Mouse (Mus musculus) CH12.LX (cell line): ENCODE measurements around the gene Cpsf6.

ENCODE experiments used
- CTCF ChIP-seq, 2 experiments: IDR thresholded peaks in 1 of 2; conservative IDR thresholded peaks in 1 of 2; 2 replicates each; pipeline ENCODE4 v1.5.1; 2011 to 2012; ENCODE audit warnings: low read depth in 2 of 2, low read length in 2 of 2, improper control_type of control experiment in 1 of 2, inconsistent platforms in 1 of 2, mild to moderate bottlenecking in 1 of 2, moderate library complexity in 1 of 2
- ETS1 ChIP-seq: conservative IDR thresholded peaks from 2 replicates; pipeline ENCODE4 v1.6.1; 2012; ENCODE audit warnings: low read depth, mild to moderate bottlenecking, inconsistent platforms, low read length, improper control_type of control experiment, moderate library complexity
- GABPA ChIP-seq: IDR thresholded peaks from 2 replicates; pipeline ENCODE4 v1.6.1; 2012; ENCODE audit warnings: low read depth, low read length, improper control_type of control experiment, inconsistent platforms; ENCODE audit not compliant: insufficient replicate concordance
- KAT2A ChIP-seq: IDR thresholded peaks from 2 replicates; pipeline ENCODE4 v1.6.1; 2012; ENCODE audit warnings: low read length, improper control_type of control experiment, inconsistent platforms; ENCODE audit not compliant: insufficient replicate concordance
- POLR2A ChIP-seq: IDR thresholded peaks from 2 replicates; pipeline ENCODE4 v1.6.1; 2011; ENCODE audit warnings: low read depth, mild to moderate bottlenecking, improper control_type of control experiment, low read length
- SIN3A ChIP-seq: IDR thresholded peaks from 2 replicates; pipeline ENCODE4 v1.6.1; 2012; ENCODE audit warnings: low read length, improper control_type of control experiment, inconsistent platforms
- TCF12 ChIP-seq: IDR thresholded peaks from 2 replicates; pipeline ENCODE4 v1.6.1; 2014; ENCODE audit warnings: low read depth, mild to moderate bottlenecking, inconsistent platforms, low read length, improper control_type of control experiment
- USF1 ChIP-seq: IDR thresholded peaks from 2 replicates; pipeline ENCODE4 v1.6.1; 2014; ENCODE audit warnings: low read depth, mild to moderate bottlenecking, inconsistent platforms, low read length, improper control_type of control experiment
- ZNF384 ChIP-seq: IDR thresholded peaks from 2 replicates; pipeline ENCODE4 v1.6.1; 2012; ENCODE audit warnings: low read depth, low read length, improper control_type of control experiment, inconsistent platforms

GRCm38 (mm10) chr10:117416095-117416494 lies 36.3 kb upstream of the Cpsf6 start:
- no peak for TF ChIP-seq POLR2A
- no peak for TF ChIP-seq CTCF (conservative IDR thresholded peaks at IDR 0.05 in 1 of 2, IDR thresholded peaks at IDR 0.05 in 1 of 2; ENCODE audit: low read depth in 2 of 2, low read length in 2 of 2)
- no peak for TF ChIP-seq USF1
- TF ChIP-seq SIN3A = no peak
- no peak for TF ChIP-seq ETS1
- TF ChIP-seq ZNF384 = no peak
- TF ChIP-seq GABPA = no peak
- no peak for TF ChIP-seq TCF12
- no peak for TF ChIP-seq KAT2A
